Mouse (Mus musculus) adrenal gland, adult 8-10 months (tissue): ENCODE results near the gene Ptms. TPM values are rescaled to one million over a fixed set of nuclear protein-coding genes. Genes with fewer than 3 reads are reported as not detected.

Experiments
- total RNA-seq, 4 experiments: library from RNA; stranded (reverse); gene quantifications; 2 replicates each; pipeline ENCODE4 v1.2.4; 2022

Ptms gene
- total RNA-seq, 4 experiments from 2014 or later = 741 to 843 (median 768) TPM

Other genes starting within 250 kb of the Ptms start
- 10 to 100 TPM; 81.9 to 100.0 (median 86.2) TPM for gene Emg1, start 207.9 kb downstream of the Ptms start, total RNA-seq
- 100 to 1,000 TPM; 255 to 303 (median 272) TPM for gene Phb2, start 207.8 kb downstream of the Ptms start, total RNA-seq
- 10 to 100 TPM; 14.1 to 21.6 (median 15.0) TPM for gene Ptpn6, start 181.4 kb downstream of the Ptms start, total RNA-seq
- gene Grcc10, start 178.7 kb downstream of the Ptms start, total RNA-seq = 100 to 1,000 TPM; 348 to 417 (median 368) TPM
- gene Gm45234, start 164.1 kb downstream of the Ptms start, total RNA-seq = not detected
- gene Atn1, start 163.6 kb downstream of the Ptms start, total RNA-seq = 100 to 1,000 TPM in 2 of 4 experiments, 10 to 100 TPM in 2; 68.7 to 111 (median 97.1) TPM
- gene Eno2, start 150.4 kb downstream of the Ptms start, total RNA-seq = 10 to 100 TPM; 23.0 to 74.2 (median 42.8) TPM
- 1 to 10 TPM in 2 of 4 experiments, under 1 TPM in 2; 0.52 to 3.6 (median 1.0) TPM for gene Lrrc23, start 140.4 kb downstream of the Ptms start, total RNA-seq
- 10 to 100 TPM; 27.0 to 37.4 (median 33.6) TPM for gene Spsb2, start 111.4 kb downstream of the Ptms start, total RNA-seq
- gene Tpi1, start 105.8 kb downstream of the Ptms start, total RNA-seq = 100 to 1,000 TPM; 448 to 531 (median 475) TPM
- gene Usp5, start 90.6 kb downstream of the Ptms start, total RNA-seq = 100 to 1,000 TPM; 134 to 158 (median 154) TPM
- 1 to 10 TPM; 1.9 to 4.4 (median 2.7) TPM for gene Cdca3, start 90.6 kb downstream of the Ptms start, total RNA-seq
- 10 to 100 TPM in 3 of 4 experiments, 1 to 10 TPM in 1; 8.9 to 18.5 (median 14.5) TPM for gene Gnb3, start 79.8 kb downstream of the Ptms start, total RNA-seq
- gene P3h3, start 62.4 kb downstream of the Ptms start, total RNA-seq = 10 to 100 TPM; 26.2 to 43.9 (median 35.3) TPM
- gene Gpr162, start 56.1 kb downstream of the Ptms start, total RNA-seq = 1 to 10 TPM in 3 of 4 experiments, under 1 TPM in 1; 0.32 to 2.2 (median 1.6) TPM
- under 1 TPM; 0.40 to 0.83 (median 0.46) TPM for gene Cd4, start 31.9 kb downstream of the Ptms start, total RNA-seq
- 1 to 10 TPM; 1.1 to 2.7 (median 1.2) TPM for gene Lag3, start 8.4 kb downstream of the Ptms start, total RNA-seq
- 100 to 1,000 TPM; 277 to 296 (median 287) TPM for gene Mlf2, start 11.3 kb upstream of the Ptms start, total RNA-seq
- 100 to 1,000 TPM; 130 to 160 (median 147) TPM for gene Cops7a, start 45.4 kb upstream of the Ptms start, total RNA-seq
- 1 to 10 TPM in 3 of 4 experiments, under 1 TPM in 1; 0.81 to 3.8 (median 1.9) TPM for gene Pianp, start 76.6 kb upstream of the Ptms start, total RNA-seq
- 10 to 100 TPM; 46.9 to 87.0 (median 56.5) TPM for gene Zfp384, start 89.0 kb upstream of the Ptms start, total RNA-seq
- gene Ing4, start 119.7 kb upstream of the Ptms start, total RNA-seq = 10 to 100 TPM; 62.7 to 74.3 (median 72.6) TPM
- 10 to 100 TPM in 1 of 4 experiments, 1 to 10 TPM in 3; 6.9 to 12.1 (median 9.1) TPM for gene Acrbp, start 129.6 kb upstream of the Ptms start, total RNA-seq
- 1 to 10 TPM in 1 of 4 experiments, under 1 TPM in 3; 0.73 to 1.3 (median 0.83) TPM for gene Lpar5, start 147.8 kb upstream of the Ptms start, total RNA-seq
- 100 to 1,000 TPM; 140 to 272 (median 202) TPM for gene Chd4, start 175.9 kb upstream of the Ptms start, total RNA-seq
- gene Nop2, start 211.8 kb upstream of the Ptms start, total RNA-seq = 10 to 100 TPM; 41.6 to 48.8 (median 43.4) TPM
- 10 to 100 TPM; 15.2 to 60.0 (median 37.1) TPM for gene Iffo1, start 225.1 kb upstream of the Ptms start, total RNA-seq
- gene Gapdh, start 246.4 kb upstream of the Ptms start, total RNA-seq = 1,000 to 10,000 TPM; 1,769 to 2,176 (median 2,111) TPM